Mouse (Mus musculus): ENCODE data around the gene Riox2. TPM values are rescaled to one million over a fixed set of nuclear protein-coding genes. Genes with fewer than 3 reads are reported as not detected.

Gene Riox2
- polyA plus RNA-seq, 1 experiment from 2014 or later, result 26.6 TPM

GRCm38 (mm10) chr16:59531243-59531642, 59.7 kb downstream of the Riox2 start:
- no peak for DNase-seq (ENCODE audit: low spot score)
- WGBS, result 67% methylated on average over 5 of the region's 5 CpGs
- ATAC-seq (replicated peaks; ENCODE audit: low FRiP score, low read depth), result no peak
- Histone ChIP-seq H3K4me2 (ENCODE audit: low read length) (no peak overlapping the region), H3K36me3 (ENCODE audit: insufficient read depth, low read length) (peaks cover 8% of the 10 kb centered on the region), H3K27ac (no peak overlapping the region), H3K4me1 (replicated peaks; ENCODE audit: insufficient read depth, low read length) (no peaks in the 10 kb centered on the region), H3K4me3 (replicated peaks; ENCODE audit: low read depth, low read length) (no peak overlapping the region), H3K9me3 (replicated peaks; ENCODE audit: low read length) (no peaks in the 10 kb centered on the region), H3K9ac (ENCODE audit: low read depth, low read length) (no peak overlapping the region), H3K27me3 (ENCODE audit: insufficient read depth, low read length) (no peaks in the 10 kb centered on the region)
- no peak for TF ChIP-seq CTCF (IDR thresholded peaks at IDR 0.05; ENCODE audit: low read depth)

GRCm38 (mm10) chr16:59532561-59532960, 61.0 kb downstream of the Riox2 start:
- 22% methylated on average over 3 of the region's 3 CpGs for WGBS
- TF ChIP-seq CTCF (IDR thresholded peaks at IDR 0.05; ENCODE audit: low read depth), result no peak
- H3K36me3 ChIP-seq (ENCODE audit: insufficient read depth, low read length), result peaks cover 11% of the 10 kb centered on the region

DNA sequence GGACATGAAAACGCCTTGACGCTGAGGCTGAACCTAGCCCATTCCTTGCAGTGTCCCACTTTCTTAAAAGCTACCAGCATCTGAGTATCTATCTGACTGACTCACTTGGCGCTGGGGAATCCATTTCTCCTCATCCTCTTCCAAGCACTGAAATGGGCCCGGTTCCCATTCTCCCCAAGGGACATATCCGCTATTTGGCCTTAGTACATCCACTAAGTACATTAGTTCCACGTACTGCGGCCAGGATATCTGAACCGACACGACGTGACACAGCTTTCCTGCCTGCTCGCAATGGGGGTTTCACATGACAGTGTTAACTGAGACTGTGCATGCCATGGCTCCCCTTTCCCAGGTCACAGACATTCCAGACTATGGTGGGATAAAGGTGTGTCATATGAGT, 62.8 kb downstream of the Riox2 start:
- no peak for TF ChIP-seq CTCF (IDR thresholded peaks at IDR 0.05; ENCODE audit: low read depth)
- Histone ChIP-seq H3K9ac (ENCODE audit: low read depth, low read length) (no peak overlapping the region), H3K4me3 (replicated peaks; ENCODE audit: low read depth, low read length) (no peak overlapping the region), H3K4me1 (replicated peaks; ENCODE audit: insufficient read depth, low read length) (no peaks in the 10 kb centered on the region), H3K4me2 (ENCODE audit: low read length) (no peak overlapping the region), H3K27ac (no peak overlapping the region), H3K36me3 (ENCODE audit: insufficient read depth, low read length) (peaks cover 10% of the 10 kb centered on the region), H3K27me3 (ENCODE audit: insufficient read depth, low read length) (no peaks in the 10 kb centered on the region), H3K9me3 (replicated peaks; ENCODE audit: low read length) (no peaks in the 10 kb centered on the region)
- no peak for ATAC-seq (replicated peaks; ENCODE audit: low FRiP score, low read depth)
- DNase-seq (ENCODE audit: low spot score), result no peak
- 79% methylated on average over 11 of the region's 11 CpGs for WGBS

More at GRCm38 (mm10) chr16:59532561-59532960, 61.0 kb downstream of the Riox2 start:
- no peak overlapping the region for H3K27ac ChIP-seq
- no peak overlapping the region for H3K4me3 ChIP-seq (replicated peaks; ENCODE audit: low read depth, low read length)
- H3K4me2 ChIP-seq (ENCODE audit: low read length), result no peak overlapping the region
- ATAC-seq (replicated peaks; ENCODE audit: low FRiP score, low read depth), result no peak
- no peak for DNase-seq (ENCODE audit: low spot score)
- H3K27me3 ChIP-seq (ENCODE audit: insufficient read depth, low read length), result no peaks in the 10 kb centered on the region
- no peaks in the 10 kb centered on the region for H3K9me3 ChIP-seq (replicated peaks; ENCODE audit: low read length)
- no peak overlapping the region for H3K9ac ChIP-seq (ENCODE audit: low read depth, low read length)
- no peaks in the 10 kb centered on the region for H3K4me1 ChIP-seq (replicated peaks; ENCODE audit: insufficient read depth, low read length)

DNA sequence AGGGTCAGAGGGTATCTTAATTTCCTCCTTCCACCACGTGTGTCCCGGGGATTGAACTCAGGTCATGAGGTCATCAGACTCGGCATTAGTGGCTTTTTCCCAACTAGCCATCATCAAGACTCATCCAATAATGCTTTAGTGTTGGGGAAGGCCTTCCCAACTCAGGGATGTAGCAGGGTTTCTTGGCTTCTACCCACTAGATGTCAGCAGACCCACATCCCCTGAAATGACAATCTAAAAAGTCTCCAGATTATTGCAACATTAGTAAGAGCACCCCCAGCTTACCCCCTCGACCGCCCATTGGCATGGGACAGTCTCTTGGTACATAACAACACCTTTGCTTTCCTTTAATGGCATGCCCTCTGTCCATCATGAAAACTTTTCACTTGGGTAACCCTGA, 64.1 kb downstream of the Riox2 start:
- Histone ChIP-seq H3K4me1 (replicated peaks; ENCODE audit: insufficient read depth, low read length) (no peaks in the 10 kb centered on the region), H3K36me3 (ENCODE audit: insufficient read depth, low read length) (peaks cover 8% of the 10 kb centered on the region), H3K27me3 (ENCODE audit: insufficient read depth, low read length) (no peaks in the 10 kb centered on the region), H3K27ac (no peak overlapping the region), H3K9me3 (replicated peaks; ENCODE audit: low read length) (no peaks in the 10 kb centered on the region), H3K4me2 (ENCODE audit: low read length) (no peak overlapping the region), H3K9ac (ENCODE audit: low read depth, low read length) (no peak overlapping the region), H3K4me3 (replicated peaks; ENCODE audit: low read depth, low read length) (no peak overlapping the region)
- DNase-seq (ENCODE audit: low spot score) (no peak), ATAC-seq (replicated peaks; ENCODE audit: low FRiP score, low read depth) (no peak)
- WGBS, result 68% methylated on average over 5 of the region's 5 CpGs
- TF ChIP-seq CTCF (IDR thresholded peaks at IDR 0.05; ENCODE audit: low read depth), result peak; percentile 51

DNA sequence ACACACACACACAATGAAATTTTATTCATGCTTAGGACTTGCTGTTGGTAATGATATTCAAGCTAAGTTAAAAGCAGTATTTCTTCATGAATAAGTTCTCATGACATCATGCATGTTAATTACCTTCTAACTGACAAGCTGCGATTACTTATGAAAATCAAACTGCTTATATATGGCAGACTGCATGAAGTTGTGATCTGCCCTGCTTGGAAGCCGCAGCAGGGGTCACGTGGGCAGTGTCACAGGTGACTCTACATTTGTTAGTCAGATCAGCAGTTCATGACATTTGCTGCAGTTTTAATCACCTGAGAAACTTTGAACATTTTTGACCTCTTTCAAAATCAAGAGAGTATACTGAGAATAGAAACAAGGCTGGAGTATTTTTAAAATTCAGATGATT, 69.4 kb downstream of the Riox2 start:
- Histone ChIP-seq H3K9ac (ENCODE audit: low read depth, low read length) (no peak overlapping the region), H3K4me1 (replicated peaks; ENCODE audit: insufficient read depth, low read length) (no peaks in the 10 kb centered on the region), H3K9me3 (replicated peaks; ENCODE audit: low read length) (no peaks in the 10 kb centered on the region), H3K36me3 (ENCODE audit: insufficient read depth, low read length) (peaks cover 4% of the 10 kb centered on the region), H3K4me2 (ENCODE audit: low read length) (no peak overlapping the region), H3K27ac (no peak overlapping the region), H3K27me3 (ENCODE audit: insufficient read depth, low read length) (no peaks in the 10 kb centered on the region), H3K4me3 (replicated peaks; ENCODE audit: low read depth, low read length) (no peak overlapping the region)
- WGBS, result 73% methylated on average over 3 of the region's 3 CpGs
- DNase-seq (ENCODE audit: low spot score) (no peak), ATAC-seq (replicated peaks; ENCODE audit: low FRiP score, low read depth) (no peak)
- TF ChIP-seq CTCF (IDR thresholded peaks at IDR 0.05; ENCODE audit: low read depth), result no peak

DNA sequence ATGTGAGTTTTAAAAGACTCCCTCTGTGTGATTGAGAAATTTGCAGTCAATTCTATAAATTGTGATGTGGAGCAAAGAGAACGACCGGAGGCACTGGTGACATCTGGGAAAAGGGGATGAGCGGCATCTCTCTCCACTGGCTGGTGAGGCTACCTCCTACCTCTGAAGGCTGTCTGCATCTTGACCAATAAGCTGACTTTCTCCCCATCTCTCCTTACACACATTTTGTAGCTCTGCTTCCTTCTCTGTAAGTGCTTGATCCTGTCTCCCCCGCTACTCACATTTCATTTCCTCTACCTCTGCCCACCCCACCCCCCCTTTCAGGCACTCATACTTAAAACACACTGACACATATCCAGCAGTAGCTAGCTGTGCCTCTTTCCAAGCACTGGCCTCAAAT, 69.8 kb downstream of the Riox2 start:
- Histone ChIP-seq H3K4me3 (replicated peaks; ENCODE audit: low read depth, low read length) (no peak overlapping the region), H3K27me3 (ENCODE audit: insufficient read depth, low read length) (no peaks in the 10 kb centered on the region), H3K9me3 (replicated peaks; ENCODE audit: low read length) (no peaks in the 10 kb centered on the region), H3K9ac (ENCODE audit: low read depth, low read length) (no peak overlapping the region), H3K27ac (no peak overlapping the region), H3K4me2 (ENCODE audit: low read length) (no peak overlapping the region), H3K36me3 (ENCODE audit: insufficient read depth, low read length) (peaks cover 2% of the 10 kb centered on the region), H3K4me1 (replicated peaks; ENCODE audit: insufficient read depth, low read length) (no peaks in the 10 kb centered on the region)
- no peak for TF ChIP-seq CTCF (IDR thresholded peaks at IDR 0.05; ENCODE audit: low read depth)
- no peak for ATAC-seq (replicated peaks; ENCODE audit: low FRiP score, low read depth)
- 61% methylated on average over 4 of the region's 4 CpGs for WGBS
- DNase-seq (ENCODE audit: low spot score), result peak; percentile 19

Other genes with a start within 250 kb of the Riox2 start
- gene Olfr201, start 199.1 kb upstream of the Riox2 start, polyA plus RNA-seq (2015; fragmentation: Nextera tagmentation; extraction: Ambion mirVana), result not detected in 2 replicates
- not detected in 2 replicates for gene Olfr202, start 185.0 kb upstream of the Riox2 start, polyA plus RNA-seq (2015; fragmentation: Nextera tagmentation; extraction: Ambion mirVana)
- gene Olfr203, start 172.9 kb upstream of the Riox2 start, polyA plus RNA-seq (2015; fragmentation: Nextera tagmentation; extraction: Ambion mirVana), result not detected in 2 replicates
- gene Olfr204, start 153.5 kb upstream of the Riox2 start, polyA plus RNA-seq (2015; fragmentation: Nextera tagmentation; extraction: Ambion mirVana), result not detected in 2 replicates
- gene Olfr205, start 140.6 kb upstream of the Riox2 start, polyA plus RNA-seq (2015; fragmentation: Nextera tagmentation; extraction: Ambion mirVana), result not detected in 2 replicates
- not detected in 2 replicates for gene Olfr206, start 122.5 kb upstream of the Riox2 start, polyA plus RNA-seq (2015; fragmentation: Nextera tagmentation; extraction: Ambion mirVana)
- gene Olfr209, start 107.8 kb upstream of the Riox2 start, polyA plus RNA-seq (2015; fragmentation: Nextera tagmentation; extraction: Ambion mirVana), result not detected in 2 replicates
- not detected in 2 replicates for gene Gabrr3, start 64.4 kb upstream of the Riox2 start, polyA plus RNA-seq (2015; fragmentation: Nextera tagmentation; extraction: Ambion mirVana)
- gene Crybg3, start 129.2 kb downstream of the Riox2 start, polyA plus RNA-seq (2015; fragmentation: Nextera tagmentation; extraction: Ambion mirVana), result 4.2 and 5.4 TPM in 2 replicates
- 46.4 and 46.6 TPM in 2 replicates for gene Arl6, start 167.6 kb downstream of the Riox2 start, polyA plus RNA-seq (2015; fragmentation: Nextera tagmentation; extraction: Ambion mirVana)

All from kidney, postnatal 0 days (tissue).